Mouse (Mus musculus): ENCODE measurements at regions not wholly inside any gene's neighbourhood (a gene's known extent, or its start where the extent isn't known, plus 50 kb on each side); places are given as distances from the start of the nearest gene placed in this dataset.

DNA sequence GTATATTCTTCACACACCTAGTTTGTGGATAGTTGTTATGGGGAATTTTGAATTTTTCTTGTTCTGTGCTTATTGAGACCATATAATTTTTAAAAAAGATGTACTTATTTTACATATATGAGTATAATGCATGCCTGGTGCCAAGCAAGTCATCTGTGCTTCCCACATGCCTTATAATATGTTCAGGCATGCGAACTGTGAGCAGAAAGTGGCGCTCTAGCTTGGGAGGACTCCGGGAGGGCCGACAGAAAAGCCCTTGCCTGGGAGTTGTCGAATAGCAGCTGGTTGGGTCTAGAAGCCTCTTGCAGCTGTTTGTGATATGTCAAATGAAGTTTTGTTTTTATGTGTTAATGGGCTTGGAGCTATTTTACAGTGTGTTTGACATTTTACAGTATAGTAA lies 323.8 kb downstream of the Slc4a3 start:
- 52% methylated on average over 5 of the region's 5 CpGs for WGBS
- no peaks in the 10 kb centered on the region for H3K9me3 ChIP-seq
- H3K27me3 ChIP-seq = no peaks in the 10 kb centered on the region
- H3K27ac ChIP-seq = no peak overlapping the region
- no peaks in the 10 kb centered on the region for H3K36me3 ChIP-seq
- H3K4me1 ChIP-seq = no peaks in the 10 kb centered on the region
- no peak overlapping the region for H3K4me2 ChIP-seq
- no peak overlapping the region for H3K9ac ChIP-seq
- H3K4me3 ChIP-seq = no peak overlapping the region
- no peak for ATAC-seq (ENCODE audit: borderline replicate concordance, extremely low read depth, low FRiP score, low TSS enrichment)

DNA sequence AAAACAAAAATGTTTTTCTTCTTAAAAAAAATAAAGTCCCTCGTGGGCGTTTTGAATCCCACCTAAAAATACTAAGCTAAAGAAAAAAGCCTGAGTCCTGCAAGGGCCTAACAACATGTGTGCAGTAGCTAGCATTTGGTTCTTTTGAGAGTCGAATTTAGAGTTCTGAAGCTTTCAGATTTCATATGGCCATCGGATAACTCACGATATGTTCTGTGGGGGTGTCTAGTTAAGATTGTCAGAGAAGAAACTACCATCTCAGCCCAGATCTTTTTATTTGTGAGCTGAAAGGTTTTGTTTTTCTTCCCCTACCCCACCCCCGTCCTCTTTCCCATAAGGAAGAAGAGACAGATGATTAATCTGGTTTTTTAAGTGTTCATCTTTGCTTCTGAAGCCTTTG lies 327.8 kb downstream of the Slc4a3 start:
- ATAC-seq (ENCODE audit: borderline replicate concordance, extremely low read depth, low FRiP score, low TSS enrichment) = no peak
- H3K9me3 ChIP-seq = no peaks in the 10 kb centered on the region
- H3K4me1 ChIP-seq = no peaks in the 10 kb centered on the region
- no peak overlapping the region for H3K27ac ChIP-seq
- H3K27me3 ChIP-seq = no peaks in the 10 kb centered on the region
- no peak overlapping the region for H3K4me2 ChIP-seq
- WGBS = 82% methylated on average over 6 of the region's 6 CpGs
- H3K4me3 ChIP-seq = no peak overlapping the region
- H3K9ac ChIP-seq = no peak overlapping the region
- H3K36me3 ChIP-seq = no peaks in the 10 kb centered on the region

DNA sequence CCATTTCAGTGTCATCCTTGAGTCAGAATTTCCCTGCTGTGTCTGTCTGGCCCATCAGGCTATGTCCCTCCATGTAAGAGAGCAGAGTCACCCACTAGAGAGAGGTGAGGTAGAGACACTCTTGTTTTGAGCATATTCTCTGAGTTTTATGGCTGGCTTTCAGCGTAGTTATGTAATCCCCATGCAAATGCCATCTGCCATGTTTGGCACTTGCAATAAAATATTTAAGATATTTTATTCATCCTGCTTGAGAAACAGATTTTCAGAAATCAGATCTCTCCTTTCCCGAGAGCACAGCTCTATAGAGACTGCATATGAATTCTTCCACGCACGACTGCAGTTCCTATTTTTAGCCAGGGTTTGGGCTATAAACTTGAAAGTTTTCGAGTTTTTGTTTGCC lies 331.1 kb downstream of the Slc4a3 start:
- H3K9me3 ChIP-seq = no peaks in the 10 kb centered on the region
- H3K4me3 ChIP-seq = no peak overlapping the region
- no peaks in the 10 kb centered on the region for H3K27me3 ChIP-seq
- no peaks in the 10 kb centered on the region for H3K4me1 ChIP-seq
- WGBS = 71% methylated on average over 5 of the region's 5 CpGs
- no peak overlapping the region for H3K9ac ChIP-seq
- no peaks in the 10 kb centered on the region for H3K36me3 ChIP-seq
- ATAC-seq (ENCODE audit: borderline replicate concordance, extremely low read depth, low FRiP score, low TSS enrichment) = no peak
- no peak overlapping the region for H3K27ac ChIP-seq
- H3K4me2 ChIP-seq = no peak overlapping the region

DNA sequence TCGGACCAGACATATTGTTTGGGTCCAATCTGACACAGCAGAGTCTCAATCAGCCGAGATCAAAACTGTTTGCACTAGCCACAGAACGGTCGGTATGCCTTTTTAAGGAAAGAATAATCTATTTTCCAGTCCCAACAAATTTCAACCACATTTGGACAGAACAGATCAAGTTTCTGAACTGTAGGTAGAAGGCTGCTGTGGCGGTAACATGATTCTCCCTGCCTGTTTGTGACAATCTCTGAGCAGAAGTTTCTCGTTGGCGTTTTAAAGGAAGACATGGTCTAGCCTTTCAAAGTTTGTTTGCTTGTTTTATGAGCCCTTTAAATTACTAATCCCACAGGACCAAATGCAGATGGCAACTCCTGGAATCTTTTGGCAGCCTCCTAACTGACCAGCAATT lies 339.6 kb downstream of the Slc4a3 start:
- no peak overlapping the region for H3K4me3 ChIP-seq
- WGBS = 3% methylated on average over 7 of the region's 7 CpGs
- H3K9me3 ChIP-seq = no peaks in the 10 kb centered on the region
- no peaks in the 10 kb centered on the region for H3K27me3 ChIP-seq
- no peaks in the 10 kb centered on the region for H3K4me1 ChIP-seq
- ATAC-seq (ENCODE audit: borderline replicate concordance, extremely low read depth, low FRiP score, low TSS enrichment) = no peak
- no peaks in the 10 kb centered on the region for H3K36me3 ChIP-seq
- no peak overlapping the region for H3K9ac ChIP-seq
- no peak overlapping the region for H3K4me2 ChIP-seq
- H3K27ac ChIP-seq = no peak overlapping the region

DNA sequence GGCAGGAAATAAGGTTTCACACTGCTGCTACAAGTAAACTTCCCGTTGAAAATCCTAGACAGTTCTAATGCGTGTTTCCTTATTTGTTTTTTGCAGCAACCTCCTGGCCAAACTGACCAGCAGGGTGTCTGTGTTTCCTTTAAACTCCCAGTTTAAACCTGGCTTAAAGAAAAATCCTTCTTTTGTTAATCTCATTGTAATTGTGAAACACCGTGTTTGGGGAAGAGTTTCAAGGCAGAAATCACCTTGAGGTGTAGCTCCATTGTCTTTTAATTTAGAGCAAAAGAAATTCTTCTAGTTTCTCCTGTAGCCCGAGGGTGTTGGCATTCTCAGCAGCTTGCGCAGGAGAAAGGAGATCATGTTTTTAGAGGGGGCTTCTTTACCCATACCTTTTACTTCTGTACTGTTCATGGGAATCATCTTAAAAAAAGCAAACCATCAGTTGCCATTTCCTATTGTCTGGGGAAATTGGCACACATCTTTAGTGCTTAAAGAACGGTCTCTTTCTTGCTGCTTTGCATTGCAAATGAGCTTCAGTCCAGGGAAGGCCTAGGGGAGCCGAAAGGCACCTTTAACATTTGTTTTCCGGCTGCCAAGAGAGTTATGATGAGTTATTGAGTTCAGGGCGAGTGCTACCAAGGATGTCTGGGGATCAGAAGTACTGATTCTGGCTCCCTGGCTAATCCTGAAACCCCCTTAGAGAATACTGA lies 342.6 kb downstream of the Slc4a3 start:
- Histone ChIP-seq H3K9ac (no peak overlapping the region), H3K27ac (no peak overlapping the region), H3K4me2 (no peak overlapping the region), H3K4me3 (no peak overlapping the region), H3K4me1 (no peaks in the 10 kb centered on the region), H3K36me3 (no peaks in the 10 kb centered on the region), H3K27me3 (no peaks in the 10 kb centered on the region), H3K9me3 (no peaks in the 10 kb centered on the region)
- ATAC-seq (ENCODE audit: borderline replicate concordance, extremely low read depth, low FRiP score, low TSS enrichment) = no peak
- 41% methylated on average over 9 of the region's 9 CpGs for WGBS

DNA sequence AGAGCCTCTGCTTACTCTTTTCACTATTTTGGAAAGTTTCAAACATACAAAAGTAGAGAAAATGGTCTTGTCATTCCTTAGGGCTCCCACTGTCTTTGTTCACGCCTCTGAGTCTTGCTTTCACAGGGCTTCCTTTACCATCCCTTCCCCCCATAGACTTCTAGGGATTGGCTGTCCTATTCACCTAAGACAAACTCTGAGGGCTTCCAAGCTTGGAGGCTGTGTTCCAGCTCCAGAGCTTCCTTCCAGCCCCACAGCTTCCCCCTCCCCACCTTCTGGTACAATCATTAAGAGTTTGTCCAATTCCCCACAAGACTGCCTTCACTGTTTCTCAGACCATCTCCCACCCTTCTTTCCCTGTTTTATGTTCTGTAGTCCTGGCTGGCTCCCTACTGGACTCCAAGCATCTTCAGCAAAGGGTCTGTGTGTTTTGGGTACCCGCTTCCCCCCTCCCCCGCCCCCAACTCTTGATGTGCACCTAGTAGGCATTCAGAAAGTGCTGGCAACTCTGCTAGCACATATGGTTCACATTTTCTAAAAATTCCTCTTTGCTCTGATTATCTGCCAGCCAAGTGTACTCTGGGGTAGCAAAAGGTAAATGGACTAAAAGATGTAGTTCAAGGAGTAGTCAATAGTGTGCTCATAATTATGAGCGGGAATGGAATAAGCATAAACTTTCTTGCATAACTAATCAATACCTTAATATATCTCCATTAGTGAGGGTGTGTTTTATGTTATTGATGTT lies 344.0 kb downstream of the Slc4a3 start:
- H3K4me3 ChIP-seq = no peak overlapping the region
- ATAC-seq (ENCODE audit: borderline replicate concordance, extremely low read depth, low FRiP score, low TSS enrichment) = no peak
- H3K4me1 ChIP-seq = no peaks in the 10 kb centered on the region
- H3K9me3 ChIP-seq = no peaks in the 10 kb centered on the region
- no peak overlapping the region for H3K9ac ChIP-seq
- no peak overlapping the region for H3K4me2 ChIP-seq
- WGBS = 81% methylated on average over 4 of the region's 4 CpGs
- no peaks in the 10 kb centered on the region for H3K27me3 ChIP-seq
- H3K27ac ChIP-seq = no peak overlapping the region
- H3K36me3 ChIP-seq = no peaks in the 10 kb centered on the region

DNA sequence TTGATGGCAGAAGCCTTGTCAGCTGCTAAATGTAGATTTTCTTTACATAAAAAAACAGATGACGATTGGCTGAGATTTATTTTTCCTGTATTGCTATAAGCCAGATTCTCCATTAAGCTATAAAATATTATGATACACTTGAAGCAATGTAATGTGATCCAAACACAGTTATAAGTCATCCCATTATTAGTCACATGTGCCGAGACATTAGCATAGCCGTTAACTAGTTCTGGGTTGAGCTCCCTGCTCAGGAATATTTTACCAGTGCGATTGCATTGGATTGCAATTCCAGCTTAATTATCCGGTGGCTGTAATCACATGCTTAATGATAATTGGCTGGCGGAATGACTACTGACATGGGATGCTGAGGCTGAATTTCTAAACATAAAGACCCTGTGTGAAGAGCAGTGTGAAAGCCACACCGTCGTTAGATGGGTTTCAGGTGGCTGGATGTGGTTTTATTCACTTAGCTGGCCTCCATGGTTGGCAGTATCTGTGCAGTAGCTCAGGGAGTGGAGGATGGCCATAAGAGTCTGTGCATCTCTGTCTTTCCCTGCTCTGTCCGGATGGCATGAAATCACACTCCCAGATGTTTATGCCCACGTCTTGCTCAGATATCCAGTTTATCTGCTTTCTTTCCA lies 344.7 kb downstream of the Slc4a3 start:
- ATAC-seq (ENCODE audit: borderline replicate concordance, extremely low read depth, low FRiP score, low TSS enrichment) = no peak
- no peaks in the 10 kb centered on the region for H3K9me3 ChIP-seq
- H3K27me3 ChIP-seq = no peaks in the 10 kb centered on the region
- H3K27ac ChIP-seq = no peak overlapping the region
- no peaks in the 10 kb centered on the region for H3K36me3 ChIP-seq
- H3K9ac ChIP-seq = no peak overlapping the region
- 81% methylated on average over 10 of the region's 10 CpGs for WGBS
- H3K4me1 ChIP-seq = no peaks in the 10 kb centered on the region
- H3K4me3 ChIP-seq = no peak overlapping the region
- H3K4me2 ChIP-seq = no peak overlapping the region

DNA sequence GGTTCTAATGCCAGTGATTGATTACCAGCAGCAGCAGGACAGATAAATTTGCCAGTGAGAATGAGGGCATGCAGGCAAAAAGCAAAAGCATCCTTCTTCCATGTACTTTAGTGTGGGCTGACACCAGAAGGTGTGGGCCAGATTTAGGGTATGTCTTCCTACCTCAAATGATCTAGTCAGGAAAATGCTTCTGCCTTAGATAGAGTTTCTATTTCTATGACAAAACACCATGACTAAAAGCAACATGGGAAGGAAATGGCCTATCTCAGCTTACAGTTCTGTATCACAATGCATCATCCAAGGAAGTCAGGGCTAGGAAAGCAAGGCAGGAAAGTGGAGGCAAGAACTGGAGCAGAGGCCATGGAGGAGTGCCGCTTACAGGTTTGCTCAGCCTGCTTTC lies 349.5 kb downstream of the Slc4a3 start:
- Histone ChIP-seq H3K9me3 (no peaks in the 10 kb centered on the region), H3K4me1 (no peaks in the 10 kb centered on the region), H3K4me3 (no peak overlapping the region), H3K9ac (no peak overlapping the region), H3K27ac (no peak overlapping the region), H3K27me3 (no peaks in the 10 kb centered on the region), H3K36me3 (no peaks in the 10 kb centered on the region), H3K4me2 (no peak overlapping the region)
- WGBS = 91% methylated on average over 1 of the region's 1 CpGs
- no peak for ATAC-seq (ENCODE audit: borderline replicate concordance, extremely low read depth, low FRiP score, low TSS enrichment)

DNA sequence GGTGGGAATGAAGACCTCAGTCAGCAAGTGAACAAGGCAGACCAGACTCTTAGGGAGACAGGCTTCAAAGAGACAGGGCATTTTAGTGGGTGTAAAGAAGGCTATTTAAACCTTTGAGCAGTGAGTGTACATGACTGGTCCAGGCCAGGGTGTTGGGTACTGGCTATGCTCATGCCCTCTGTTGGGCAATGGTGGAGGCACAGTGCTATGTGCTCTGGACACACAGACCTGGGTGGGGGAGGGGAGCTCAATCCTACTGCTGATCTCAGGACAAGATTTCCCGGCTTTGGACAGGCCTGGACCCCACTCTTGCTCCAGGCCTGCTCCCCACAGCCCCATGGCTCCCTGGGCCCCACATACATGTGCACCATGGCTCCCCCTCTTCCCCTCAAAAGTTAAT lies 355.1 kb downstream of the Slc4a3 start:
- Histone ChIP-seq H3K27ac (no peak overlapping the region), H3K27me3 (no peaks in the 10 kb centered on the region), H3K36me3 (no peaks in the 10 kb centered on the region), H3K9ac (no peak overlapping the region), H3K9me3 (no peaks in the 10 kb centered on the region), H3K4me3 (no peak overlapping the region), H3K4me2 (no peak overlapping the region), H3K4me1 (no peaks in the 10 kb centered on the region)
- WGBS = 44% methylated on average over 1 of the region's 1 CpGs
- peak; percentile 27; the same call in 1 of the 2 replicates for ATAC-seq (ENCODE audit: borderline replicate concordance, extremely low read depth, low FRiP score, low TSS enrichment)

DNA sequence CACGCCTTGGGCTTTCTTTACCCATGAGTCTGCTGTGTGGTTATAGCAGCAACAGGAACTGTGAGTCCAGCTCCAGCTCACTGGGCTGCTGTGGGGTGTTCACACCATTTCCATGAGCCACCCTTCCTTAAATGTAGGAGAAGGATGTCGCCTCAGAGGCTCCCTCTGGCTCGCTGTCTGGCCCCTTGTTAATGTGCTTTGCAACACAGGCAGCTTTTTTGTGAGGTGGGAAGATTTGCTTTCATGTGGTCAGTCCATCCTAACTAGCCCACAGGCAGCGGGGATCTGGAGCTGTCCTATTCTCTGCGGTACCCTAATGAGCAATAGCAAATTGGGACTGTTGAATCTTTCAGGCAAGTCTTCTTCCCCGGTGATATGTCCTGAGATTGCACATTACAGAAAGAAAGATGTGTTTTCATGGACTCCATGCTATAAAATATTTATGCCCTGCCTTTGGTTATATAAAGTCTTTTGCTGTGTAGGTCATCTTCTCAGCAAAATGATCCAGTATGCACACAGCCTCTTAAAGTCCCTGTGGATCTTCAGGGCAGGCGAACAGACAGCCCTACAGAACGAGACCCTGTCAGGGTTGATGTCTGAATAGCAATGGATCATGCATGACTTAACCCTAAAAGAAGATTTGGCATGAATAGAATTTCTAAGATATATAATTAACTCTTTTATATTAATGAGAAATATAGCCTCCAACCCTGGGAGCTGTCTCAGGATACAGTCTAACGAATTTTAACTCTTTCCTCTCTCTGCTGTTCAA lies 359.8 kb downstream of the Slc4a3 start:
- Histone ChIP-seq H3K4me1 (no peaks in the 10 kb centered on the region), H3K4me3 (no peak overlapping the region), H3K9ac (no peak overlapping the region), H3K27ac (no peak overlapping the region), H3K4me2 (no peak overlapping the region), H3K27me3 (no peaks in the 10 kb centered on the region), H3K36me3 (no peaks in the 10 kb centered on the region), H3K9me3 (no peaks in the 10 kb centered on the region)
- WGBS = 76% methylated on average over 9 of the region's 9 CpGs
- ATAC-seq (ENCODE audit: borderline replicate concordance, extremely low read depth, low FRiP score, low TSS enrichment) = no peak

DNA sequence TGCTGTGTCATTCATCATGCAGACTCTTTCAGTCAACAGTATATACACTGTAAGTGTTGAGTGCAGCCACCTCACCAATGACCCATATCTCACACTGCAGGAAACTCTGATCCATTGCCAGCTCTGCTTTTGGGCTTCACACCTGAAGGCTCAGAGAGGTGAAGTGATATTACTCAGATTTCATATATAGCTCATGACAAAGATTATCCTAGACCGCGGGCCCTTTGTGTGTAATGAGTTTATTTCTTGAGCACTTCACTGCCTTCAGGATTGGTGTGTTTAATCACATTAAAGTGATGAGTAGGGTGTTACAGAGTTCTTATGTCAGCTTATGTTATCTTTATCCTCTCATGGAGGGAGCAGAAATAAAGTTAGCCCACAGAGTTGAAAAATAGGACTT lies 369.2 kb downstream of the Slc4a3 start:
- ATAC-seq (ENCODE audit: borderline replicate concordance, extremely low read depth, low FRiP score, low TSS enrichment) = no peak
- WGBS = 44% methylated on average over 2 of the region's 2 CpGs

DNA sequence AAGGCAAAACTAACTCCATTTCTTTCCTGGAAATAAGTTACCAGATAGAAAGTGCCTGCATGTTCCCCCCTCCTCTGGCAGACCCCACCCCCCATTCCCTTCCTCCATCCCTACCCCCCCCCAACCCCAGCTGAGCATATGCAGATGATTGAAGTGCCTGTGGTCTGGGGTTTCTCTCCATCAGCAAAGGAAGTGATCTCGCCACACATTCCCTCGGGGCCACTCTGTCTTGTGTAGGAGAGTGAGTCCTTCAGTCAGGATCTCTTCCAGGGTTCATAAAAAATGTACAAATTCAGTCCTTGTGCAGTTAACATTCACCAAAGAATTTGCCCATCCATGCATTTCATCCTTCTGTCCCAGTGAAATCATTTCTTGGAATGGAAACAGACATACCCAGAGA lies 370.1 kb downstream of the Slc4a3 start:
- Histone ChIP-seq H3K4me1 (no peaks in the 10 kb centered on the region), H3K4me3 (no peak overlapping the region), H3K27ac (no peak overlapping the region), H3K27me3 (no peaks in the 10 kb centered on the region), H3K4me2 (no peak overlapping the region), H3K9ac (no peak overlapping the region), H3K36me3 (no peaks in the 10 kb centered on the region), H3K9me3 (no peaks in the 10 kb centered on the region)
- 37% methylated on average over 2 of the region's 2 CpGs for WGBS
- no peak for ATAC-seq (ENCODE audit: borderline replicate concordance, extremely low read depth, low FRiP score, low TSS enrichment)

More for the DNA sequence above, 369.2 kb downstream of the Slc4a3 start:
- H3K9ac ChIP-seq = no peak overlapping the region
- no peak overlapping the region for H3K4me3 ChIP-seq
- no peak overlapping the region for H3K27ac ChIP-seq
- no peak overlapping the region for H3K4me2 ChIP-seq
- H3K9me3 ChIP-seq = no peaks in the 10 kb centered on the region
- H3K36me3 ChIP-seq = no peaks in the 10 kb centered on the region
- no peaks in the 10 kb centered on the region for H3K27me3 ChIP-seq
- H3K4me1 ChIP-seq = no peaks in the 10 kb centered on the region

Measured in lung, embryonic 15.5 days (tissue).